Mouse (Mus musculus): ENCODE measurements around the gene Btrc. TPM values are rescaled to one million over a fixed set of nuclear protein-coding genes. Genes with fewer than 3 reads are reported as not detected.

The Btrc gene
- polyA plus RNA-seq (2012; rRNA removed) = 14.1 and 17.1 TPM in 2 replicates

DNA sequence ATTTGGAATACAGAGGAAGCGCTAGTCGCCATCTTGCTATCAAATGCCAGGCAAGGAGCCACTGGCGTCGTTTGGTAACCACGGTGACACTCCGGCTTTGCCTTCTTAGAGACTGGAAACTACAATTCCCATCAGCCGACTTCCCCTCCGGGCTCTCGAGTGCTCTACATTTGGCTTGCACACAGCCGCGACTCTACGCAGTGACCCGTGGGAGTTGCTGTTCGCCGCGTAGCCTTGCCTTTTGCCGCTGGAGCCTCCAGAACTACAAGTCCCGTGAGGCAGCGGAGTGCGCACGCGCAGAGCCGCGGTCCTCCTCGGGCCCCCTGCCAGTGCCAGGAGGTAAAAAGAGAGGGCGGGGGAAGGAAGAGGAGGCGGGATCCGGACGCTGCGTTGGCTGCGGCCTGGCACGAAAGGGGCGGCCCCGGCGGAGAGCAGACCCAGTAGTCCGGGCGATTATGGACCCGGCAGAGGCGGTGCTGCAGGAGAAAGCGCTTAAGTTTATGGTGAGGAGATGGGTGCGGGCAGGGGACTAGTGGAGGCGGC, at the start of gene Btrc:
Btrc (plus strand) TSS at position 351 of the 543 bp plus-strand sequence.
- peak; percentile 64; the same call in 1 of the 2 replicates for TF ChIP-seq CTCF (IDR thresholded peaks at IDR 0.05; ENCODE audit: borderline replicate concordance, control insufficient read depth, extremely low read depth, insufficient read depth, low read length, poor library complexity)
- peak; percentile 67; the same call in 1 of the 2 replicates for TF ChIP-seq POLR2A (IDR thresholded peaks at IDR 0.05; ENCODE audit: control insufficient read depth, extremely low read depth, insufficient read depth, low read length, poor library complexity)
- Histone ChIP-seq H3K4me1 (replicated peaks; ENCODE audit: control insufficient read depth, insufficient read depth, low read length) (peaks cover 3% of the 10 kb centered on the region), H3K27me3 (ENCODE audit: control insufficient read depth, insufficient read depth, low read length) (no peaks in the 10 kb centered on the region), H3K4me3 (ENCODE audit: control insufficient read depth, insufficient read depth, low read length) (peak within 1 kb of the TSS; percentile 74), H3K36me3 (ENCODE audit: control insufficient read depth, insufficient read depth, low read length) (no peaks in the 10 kb centered on the region), H3K27ac (ENCODE audit: control insufficient read depth, insufficient read depth, low read length) (no peak within 1 kb of the TSS)
- peak; percentile 100 for DNase-seq
- under 1% methylated on average over 42 of the region's 42 CpGs for WGBS

DNA sequence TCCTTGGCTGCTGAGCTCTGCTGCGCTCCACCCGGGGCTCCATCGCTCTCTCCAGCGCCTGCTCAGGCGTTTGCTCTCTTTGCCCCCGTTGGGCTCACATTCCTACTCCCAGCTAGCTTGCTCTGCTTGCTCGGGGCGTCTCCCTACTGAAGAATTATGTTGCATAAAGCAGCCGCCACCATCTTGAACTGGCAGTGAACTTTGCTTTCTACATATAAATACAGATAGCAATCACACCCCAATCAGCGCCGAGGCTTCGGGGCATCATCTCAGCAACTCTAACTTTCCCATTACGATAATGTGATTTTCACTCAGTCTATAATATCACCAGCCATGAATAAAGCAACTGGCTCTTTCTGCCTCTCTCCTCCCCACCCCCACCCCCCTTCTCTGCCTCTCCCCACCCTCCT, 46.1 kb upstream of the Btrc start:
- no peaks in the 10 kb centered on the region for H3K27me3 ChIP-seq (ENCODE audit: control insufficient read depth, insufficient read depth, low read length)
- no peak for DNase-seq
- no peak for TF ChIP-seq POLR2A (IDR thresholded peaks at IDR 0.05; ENCODE audit: control insufficient read depth, extremely low read depth, insufficient read depth, low read length, poor library complexity)
- TF ChIP-seq CTCF (IDR thresholded peaks at IDR 0.05; ENCODE audit: borderline replicate concordance, control insufficient read depth, extremely low read depth, insufficient read depth, low read length, poor library complexity) = no peak
- H3K27ac ChIP-seq (ENCODE audit: control insufficient read depth, insufficient read depth, low read length) = no peak overlapping the region
- no peak overlapping the region for H3K4me3 ChIP-seq (ENCODE audit: control insufficient read depth, insufficient read depth, low read length)
- no peaks in the 10 kb centered on the region for H3K4me1 ChIP-seq (replicated peaks; ENCODE audit: control insufficient read depth, insufficient read depth, low read length)
- 82% methylated on average over 13 of the region's 13 CpGs for WGBS
- H3K36me3 ChIP-seq (ENCODE audit: control insufficient read depth, insufficient read depth, low read length) = no peaks in the 10 kb centered on the region

DNA sequence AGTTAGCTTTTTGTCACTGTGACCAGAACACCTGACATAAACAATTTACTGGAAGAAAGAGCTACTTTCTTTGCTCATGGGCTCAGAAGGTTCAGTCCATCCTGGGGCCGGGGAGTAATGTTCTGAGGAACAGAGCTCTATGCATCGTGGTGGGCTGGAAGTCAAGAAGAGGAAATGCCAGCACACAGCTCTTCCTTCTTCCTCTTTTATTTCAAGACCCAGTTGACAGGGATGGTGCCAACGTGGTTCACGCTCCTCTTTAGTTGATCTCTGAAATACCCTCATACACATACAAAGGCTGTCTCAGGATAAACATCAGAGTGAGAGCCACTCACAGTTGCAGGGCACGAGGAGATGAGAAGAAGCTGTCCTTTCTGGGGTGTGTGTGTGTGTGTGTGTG, 42.5 kb upstream of the Btrc start:
- H3K27ac ChIP-seq (ENCODE audit: control insufficient read depth, insufficient read depth, low read length) = no peak overlapping the region
- TF ChIP-seq POLR2A (IDR thresholded peaks at IDR 0.05; ENCODE audit: control insufficient read depth, extremely low read depth, insufficient read depth, low read length, poor library complexity) = no peak
- no peak for TF ChIP-seq CTCF (IDR thresholded peaks at IDR 0.05; ENCODE audit: borderline replicate concordance, control insufficient read depth, extremely low read depth, insufficient read depth, low read length, poor library complexity)
- no peaks in the 10 kb centered on the region for H3K27me3 ChIP-seq (ENCODE audit: control insufficient read depth, insufficient read depth, low read length)
- WGBS = 30% methylated on average over 5 of the region's 5 CpGs
- H3K36me3 ChIP-seq (ENCODE audit: control insufficient read depth, insufficient read depth, low read length) = no peaks in the 10 kb centered on the region
- no peaks in the 10 kb centered on the region for H3K4me1 ChIP-seq (replicated peaks; ENCODE audit: control insufficient read depth, insufficient read depth, low read length)
- DNase-seq = no peak
- no peak overlapping the region for H3K4me3 ChIP-seq (ENCODE audit: control insufficient read depth, insufficient read depth, low read length)

DNA sequence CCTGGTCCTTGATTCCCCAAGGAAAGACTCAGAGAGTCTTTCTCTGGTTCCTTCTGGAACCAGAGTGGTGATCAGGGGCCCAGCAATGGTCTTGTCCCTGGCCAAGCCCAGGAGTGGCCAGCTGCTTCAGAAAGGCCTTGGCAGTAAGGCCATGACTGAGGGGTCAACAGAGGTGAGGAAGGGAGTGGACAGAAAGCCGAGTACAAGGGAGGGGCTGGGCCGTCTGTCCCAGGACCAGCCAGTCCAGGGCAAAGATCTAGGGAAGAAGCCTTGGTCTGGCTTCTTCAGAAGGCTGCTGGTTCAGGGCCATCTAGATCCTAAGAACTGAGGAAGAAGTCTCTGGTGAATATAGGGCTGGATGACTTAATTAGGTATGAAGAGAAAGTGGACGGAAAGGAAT, 34.5 kb upstream of the Btrc start:
- no peak overlapping the region for H3K4me3 ChIP-seq (ENCODE audit: control insufficient read depth, insufficient read depth, low read length)
- 87% methylated on average over 3 of the region's 3 CpGs for WGBS
- H3K27ac ChIP-seq (ENCODE audit: control insufficient read depth, insufficient read depth, low read length) = no peak overlapping the region
- no peak for DNase-seq
- no peaks in the 10 kb centered on the region; the same call in 1 of the 2 replicates for H3K27me3 ChIP-seq (ENCODE audit: control insufficient read depth, insufficient read depth, low read length)
- no peak for TF ChIP-seq CTCF (IDR thresholded peaks at IDR 0.05; ENCODE audit: borderline replicate concordance, control insufficient read depth, extremely low read depth, insufficient read depth, low read length, poor library complexity)
- no peak for TF ChIP-seq POLR2A (IDR thresholded peaks at IDR 0.05; ENCODE audit: control insufficient read depth, extremely low read depth, insufficient read depth, low read length, poor library complexity)
- H3K36me3 ChIP-seq (ENCODE audit: control insufficient read depth, insufficient read depth, low read length) = no peaks in the 10 kb centered on the region
- no peaks in the 10 kb centered on the region for H3K4me1 ChIP-seq (replicated peaks; ENCODE audit: control insufficient read depth, insufficient read depth, low read length)

DNA sequence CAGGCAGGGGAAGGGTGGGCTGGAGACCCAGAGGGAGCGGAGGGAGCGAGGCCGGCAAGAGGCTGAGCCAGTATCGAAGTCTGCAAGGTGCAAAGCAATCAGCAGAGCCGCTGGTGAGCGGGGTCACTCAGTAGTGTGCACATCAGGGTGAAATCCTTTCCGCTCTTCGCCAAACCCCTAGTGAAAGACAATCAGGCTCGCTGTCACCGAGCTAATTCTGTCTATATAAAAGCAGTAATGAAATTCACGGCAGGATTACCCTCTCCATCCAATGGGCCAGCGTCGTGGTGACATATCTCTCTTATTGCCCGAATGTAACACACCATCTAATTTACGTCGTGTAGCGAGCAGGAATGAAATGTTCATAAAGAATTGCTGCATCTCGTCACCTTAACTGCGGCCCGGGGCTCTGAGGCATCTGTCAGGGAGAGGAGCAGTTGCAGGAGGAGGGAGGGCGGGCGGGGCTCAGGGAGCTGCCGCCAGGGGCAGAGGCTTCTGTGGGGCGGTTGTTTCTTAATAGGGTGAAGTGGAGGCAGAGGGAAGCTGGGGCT, 33.7 kb upstream of the Btrc start:
- Histone ChIP-seq H3K4me1 (replicated peaks; ENCODE audit: control insufficient read depth, insufficient read depth, low read length) (no peaks in the 10 kb centered on the region), H3K4me3 (ENCODE audit: control insufficient read depth, insufficient read depth, low read length) (no peak overlapping the region), H3K27me3 (ENCODE audit: control insufficient read depth, insufficient read depth, low read length) (no peaks in the 10 kb centered on the region; the same call in 1 of the 2 replicates), H3K27ac (ENCODE audit: control insufficient read depth, insufficient read depth, low read length) (no peak overlapping the region), H3K36me3 (ENCODE audit: control insufficient read depth, insufficient read depth, low read length) (no peaks in the 10 kb centered on the region)
- no peak for TF ChIP-seq CTCF (IDR thresholded peaks at IDR 0.05; ENCODE audit: borderline replicate concordance, control insufficient read depth, extremely low read depth, insufficient read depth, low read length, poor library complexity)
- no peak for TF ChIP-seq POLR2A (IDR thresholded peaks at IDR 0.05; ENCODE audit: control insufficient read depth, extremely low read depth, insufficient read depth, low read length, poor library complexity)
- DNase-seq = no peak
- WGBS = 44% methylated on average over 24 of the region's 24 CpGs

DNA sequence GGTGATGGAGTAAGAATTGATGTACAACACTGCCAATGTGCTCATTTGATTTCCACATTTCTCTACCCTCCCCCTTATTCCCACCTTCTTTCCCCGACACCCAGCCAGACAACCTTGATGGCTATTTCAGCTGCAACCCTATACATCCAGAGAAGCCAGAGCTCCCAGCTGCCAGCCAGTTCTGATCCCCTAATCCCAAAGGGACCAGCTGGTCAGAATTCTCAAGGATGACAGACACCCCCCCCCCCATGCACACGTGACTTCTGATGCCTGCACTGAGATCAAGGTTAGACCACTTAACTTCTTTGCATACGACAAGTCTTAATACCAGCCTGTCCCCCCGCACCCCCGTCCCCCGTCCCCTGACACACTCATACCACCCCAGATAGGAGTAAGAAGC, 26.8 kb upstream of the Btrc start:
- TF ChIP-seq CTCF (IDR thresholded peaks at IDR 0.05; ENCODE audit: borderline replicate concordance, control insufficient read depth, extremely low read depth, insufficient read depth, low read length, poor library complexity) = no peak
- no peak for TF ChIP-seq POLR2A (IDR thresholded peaks at IDR 0.05; ENCODE audit: control insufficient read depth, extremely low read depth, insufficient read depth, low read length, poor library complexity)
- Histone ChIP-seq H3K4me1 (replicated peaks; ENCODE audit: control insufficient read depth, insufficient read depth, low read length) (no peaks in the 10 kb centered on the region), H3K36me3 (ENCODE audit: control insufficient read depth, insufficient read depth, low read length) (no peaks in the 10 kb centered on the region), H3K27me3 (ENCODE audit: control insufficient read depth, insufficient read depth, low read length) (no peaks in the 10 kb centered on the region), H3K27ac (ENCODE audit: control insufficient read depth, insufficient read depth, low read length) (no peak overlapping the region), H3K4me3 (ENCODE audit: control insufficient read depth, insufficient read depth, low read length) (no peak overlapping the region)
- WGBS = 88% methylated on average over 6 of the region's 6 CpGs
- no peak for DNase-seq

Data from thymus, adult 2 months (tissue).